Mouse (Mus musculus) cortical plate, adult 2 months (tissue): ENCODE measurements at regions not wholly inside any gene's neighbourhood (a gene's known extent, or its start where the extent isn't known, plus 50 kb on each side); places are given as distances from the start of the nearest gene placed in this dataset.

Source experiments
- CTCF ChIP-seq: fragments of 200-500 bp; IDR thresholded peaks from 2 replicates; pipeline ENCODE4 v1.5.1; 2011; ENCODE audit warnings: mild to moderate bottlenecking, control low read depth, low read length; ENCODE audit not compliant: insufficient read depth; ENCODE audit errors: extremely low read depth
- POLR2A ChIP-seq: fragments of 200-500 bp; IDR thresholded peaks from 2 replicates; pipeline ENCODE4 v1.6.1; 2011; ENCODE audit warnings: mild to moderate bottlenecking, low read length, control low read depth; ENCODE audit not compliant: insufficient read depth; ENCODE audit errors: extremely low read depth

DNA sequence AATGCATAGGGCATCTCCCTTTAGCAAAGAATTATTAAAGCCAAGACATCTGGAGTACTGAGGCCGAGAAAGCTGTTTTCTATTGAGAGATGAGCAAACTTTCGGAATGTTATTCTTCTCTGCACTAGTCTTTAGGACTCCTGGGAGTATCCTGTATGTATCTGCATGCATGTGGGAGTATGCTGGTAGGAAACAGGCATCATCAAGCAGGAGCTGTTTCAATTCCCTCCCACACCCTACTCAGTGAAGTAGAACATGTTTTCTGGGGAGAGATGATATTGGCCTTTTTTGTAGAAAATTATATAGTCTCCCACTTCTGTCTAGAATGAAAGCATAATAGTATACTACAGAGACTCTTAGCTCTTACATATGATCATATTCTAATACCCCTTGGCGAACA lies 76.1 kb upstream of the P3h2 start:
- TF ChIP-seq CTCF, result no peak
- TF ChIP-seq POLR2A, result no peak
